Mouse (Mus musculus): ENCODE results near the gene Htatip2.

- TF ChIP-seq CTCF (IDR thresholded peaks at IDR 0.05; ENCODE audit: borderline replicate concordance, control insufficient read depth, extremely low read depth, insufficient read depth, low read length, poor library complexity) (no peak), POLR2A (IDR thresholded peaks at IDR 0.05; ENCODE audit: control insufficient read depth, extremely low read depth, insufficient read depth, low read length, poor library complexity) (no peak)
Measured at GRCm38 (mm10) chr7:49717942-49718733, 40.8 kb upstream of the Htatip2 start.
